Mouse (Mus musculus): ENCODE measurements around the gene Pla2g4b.

- TF ChIP-seq POLR2A (IDR thresholded peaks at IDR 0.05; ENCODE audit: borderline replicate concordance, control insufficient read depth, low read depth, low read length) (no peak), CTCF (IDR thresholded peaks at IDR 0.05; ENCODE audit: control insufficient read depth, insufficient read depth, low read length) (no peak)
Observed at GRCm38 (mm10) chr2:120017599-120017998, 15.6 kb upstream of the Pla2g4b start.

All from bone marrow, adult 2 months (tissue).